Mouse (Mus musculus) heart, embryonic 11.5 days (tissue): ENCODE results near the gene Eml5. TPM values are rescaled to one million over a fixed set of nuclear protein-coding genes. Genes with fewer than 3 reads are reported as not detected.

Experiments used
- ATAC-seq: fragments of 200-750 bp; cut with Nextera tagmentation; replicated peaks from 2 replicates; pipeline ENCODE4 v1.8.0; 2017; ENCODE audit warnings: moderate library complexity; ENCODE audit not compliant: insufficient number of reproducible peaks, low FRiP score, low TSS enrichment
- H3K27ac ChIP-seq: fragments of 300-500 bp; sonication (generic); 2 replicates; pipeline ENCODE4 v1.5.1; 2014; ENCODE audit warnings: mild to moderate bottlenecking, low read depth, low read length
- H3K27me3 ChIP-seq: fragments of 300-500 bp; sonication (generic); 2 replicates; pipeline ENCODE4 v1.6.1; 2014; ENCODE audit warnings: mild to moderate bottlenecking, low read length, mixed read lengths; ENCODE audit not compliant: control insufficient read depth, insufficient read depth
- H3K36me3 ChIP-seq: fragments of 300-500 bp; sonication (generic); 2 replicates; pipeline ENCODE4 v1.6.1; 2014; ENCODE audit warnings: mild to moderate bottlenecking, low read length, moderate library complexity, mixed read lengths; ENCODE audit not compliant: control insufficient read depth, insufficient read depth
- H3K4me1 ChIP-seq: fragments of 300-500 bp; sonication (generic); 2 replicates; pipeline ENCODE4 v1.6.1; 2014; ENCODE audit warnings: low read length; ENCODE audit not compliant: control insufficient read depth, insufficient read depth
- H3K4me2 ChIP-seq: fragments of 300-500 bp; sonication (generic); 2 replicates; pipeline ENCODE4 v1.6.1; 2014; ENCODE audit warnings: mild to moderate bottlenecking, moderate library complexity
- H3K4me3 ChIP-seq: fragments of 300-500 bp; sonication (generic); 2 replicates; pipeline ENCODE4 v1.5.1; 2014; ENCODE audit warnings: low read depth, low read length
- H3K9ac ChIP-seq: fragments of 300-500 bp; sonication (generic); 2 replicates; pipeline ENCODE4 v1.6.1; 2014; ENCODE audit warnings: mild to moderate bottlenecking, low read depth, low read length, moderate library complexity
- H3K9me3 ChIP-seq: fragments of 300-500 bp; sonication (generic); replicated peaks from 2 replicates; pipeline ENCODE4 v1.6.1; 2016; ENCODE audit warnings: low read length; ENCODE audit not compliant: control insufficient read depth
- WGBS: fragments of 180-500 bp; shearing (Covaris S2); extraction: QIAGEN DNeasy Blood & Tissue Kit; methylation state at CpG from one replicate; pipeline ENCODE4 v1.1.7; 2014; ENCODE audit not compliant: insufficient replicate concordance; 5-methylcytosine and 5-hydroxymethylcytosine counted together
- polyA plus RNA-seq: library from polyadenylated mRNA; unstranded; fragments of >200 nt; fragmentation: Nextera tagmentation; extraction: Ambion mirVana; gene quantifications from 2 replicates; pipeline ENCODE4 v1.2.1, GENCODE M21; 2014

Gene Eml5
- polyA plus RNA-seq, 1 experiment from 2014 or later: 4.7 TPM

GRCm38 (mm10) chr12:98736951-98737800 is 164.1 kb downstream of the Eml5 start, which contains the start of gene Ptpn21:
Gene Ptpn21, minus strand, starts transcription at chr12:98737405.
- Histone ChIP-seq H3K36me3 (0 out of 2 replicates have a peak, but pooled peaks cover 2% of the 10 kb centered on the region), H3K4me3 (peak within 1 kb of the TSS; percentile 90), H3K4me1 (peaks cover 11% of the 10 kb centered on the region), H3K27ac (peak within 1 kb of the TSS; percentile 95), H3K9ac (peak within 1 kb of the TSS; percentile 97), H3K27me3 (no peaks in the 10 kb centered on the region), H3K9me3 (no peaks in the 10 kb centered on the region), H3K4me2 (peak within 1 kb of the TSS; percentile 65)
- peak; percentile 76 for ATAC-seq
- under 1% methylated on average over 75 of the region's 75 CpGs for WGBS

Other genes starting within 250 kb of the Eml5 start
- 10.4 and 13.0 TPM in 2 replicates for gene Ptpn21, start 164.1 kb downstream of the Eml5 start, polyA plus RNA-seq
- gene Zc3h14, start 154.5 kb downstream of the Eml5 start, polyA plus RNA-seq: 110 TPM in 2 replicates
- gene Ttc8, start 19.1 kb upstream of the Eml5 start, polyA plus RNA-seq: 17.4 and 17.5 TPM in 2 replicates